Mouse (Mus musculus): Measurements from ENCODE around the gene Slc37a1. TPM values are rescaled to one million over a fixed set of nuclear protein-coding genes. Genes with fewer than 3 reads are reported as not detected.
A peak's percentile ranks its signal among the peaks of the same experiment; 100 is the strongest.

Slc37a1 gene
- polyA plus RNA-seq, 1 experiment from 2014 or later = 4.8 TPM

DNA sequence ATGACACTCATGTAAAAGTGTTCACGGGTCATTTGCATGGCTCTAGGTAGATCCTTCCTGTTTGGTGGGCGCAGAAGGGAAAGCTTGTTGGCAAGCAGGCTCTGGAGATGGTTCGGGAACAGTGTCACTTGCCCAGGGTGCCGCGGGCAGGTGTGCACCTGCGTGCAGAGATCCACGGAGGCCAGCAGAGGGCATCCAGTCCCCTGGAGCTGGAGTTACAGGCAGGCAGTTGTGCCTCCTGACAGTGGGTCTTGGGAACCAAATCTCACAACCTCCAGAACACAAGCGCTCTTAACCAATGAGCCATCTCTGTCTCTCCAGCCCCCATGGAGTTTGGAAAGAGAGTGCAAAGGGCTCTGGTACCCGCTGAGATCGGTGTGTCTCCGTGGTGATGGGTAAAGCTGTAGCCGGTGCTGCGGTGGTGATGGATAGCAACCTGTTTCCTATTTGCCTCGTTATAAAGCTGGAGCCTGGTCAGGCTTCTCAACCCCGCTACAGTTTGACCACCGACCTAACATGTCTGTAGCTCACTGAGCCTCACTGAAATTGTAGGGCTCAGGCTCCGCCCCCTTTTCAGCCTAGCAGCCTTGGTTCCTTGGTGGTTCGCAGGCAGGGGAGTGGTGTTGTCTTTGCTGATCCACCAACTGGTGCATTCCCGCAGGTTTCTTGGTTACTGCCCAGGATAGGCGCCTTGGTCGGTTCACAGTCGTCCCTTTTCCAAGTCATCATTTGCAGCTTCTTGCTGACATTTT is 31.1 kb downstream of the Slc37a1 start:
- Histone ChIP-seq H3K27ac (no peak overlapping the region), H3K9me3 (no peaks in the 10 kb centered on the region), H3K27me3 (ENCODE audit: insufficient read depth, poor library complexity, severe bottlenecking) (peaks cover 11% of the 10 kb centered on the region; the same call in 1 of the 2 replicates), H3K36me3 (no peaks in the 10 kb centered on the region), H3K4me1 (peaks cover 11% of the 10 kb centered on the region), H3K4me3 (no peak overlapping the region)
- DNase-seq (ENCODE audit: low spot score) = no peak
- WGBS = 40% methylated on average over 22 of the region's 22 CpGs

DNA sequence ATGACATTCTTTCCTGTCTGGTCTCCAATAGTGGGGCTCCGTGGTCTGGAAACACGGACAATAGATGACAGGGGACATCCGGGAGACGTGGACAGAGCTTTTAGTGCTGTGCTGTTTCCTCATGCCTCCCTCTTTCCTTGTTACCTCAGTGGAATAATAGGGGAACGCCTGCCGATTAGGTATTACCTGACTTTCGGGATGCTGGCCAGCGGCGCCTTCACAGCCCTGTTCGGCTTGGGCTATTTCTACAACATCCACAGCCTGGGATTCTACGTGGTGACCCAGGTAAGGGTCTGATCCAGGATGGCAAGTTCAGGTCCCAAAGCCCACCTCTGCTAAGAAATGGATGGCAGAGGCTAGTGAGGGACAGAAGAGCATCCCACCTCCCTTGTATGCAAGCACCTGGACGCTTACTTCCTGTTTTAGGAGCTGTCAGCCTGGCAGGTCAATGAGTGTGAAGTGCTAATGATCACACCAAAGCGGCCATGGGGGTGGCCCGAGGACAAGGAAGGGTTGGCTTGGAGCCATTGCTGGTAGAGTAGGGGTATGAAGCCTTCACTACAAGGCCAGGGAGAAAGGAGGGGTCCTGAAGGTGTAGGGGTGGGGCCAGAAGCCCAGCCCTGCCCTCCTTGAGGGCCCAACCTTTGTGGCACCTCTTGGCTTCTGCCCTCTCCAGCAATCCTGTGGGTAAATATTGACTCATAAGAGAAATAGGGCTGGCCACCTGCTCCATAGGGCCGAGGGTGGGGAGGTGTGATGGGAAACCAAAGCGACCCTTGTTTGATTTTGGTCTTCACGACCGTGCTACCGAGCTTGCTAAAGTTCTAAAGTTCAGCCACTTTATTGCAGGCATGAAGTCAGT is 32.5 kb downstream of the Slc37a1 start:
- H3K4me1 ChIP-seq = peaks cover 11% of the 10 kb centered on the region
- no peak for DNase-seq (ENCODE audit: low spot score)
- H3K36me3 ChIP-seq = no peaks in the 10 kb centered on the region
- H3K27me3 ChIP-seq (ENCODE audit: insufficient read depth, poor library complexity, severe bottlenecking) = peaks cover 11% of the 10 kb centered on the region; the same call in 1 of the 2 replicates
- H3K27ac ChIP-seq = no peak overlapping the region
- H3K4me3 ChIP-seq = no peak overlapping the region
- 88% methylated on average over 19 of the region's 19 CpGs for WGBS
- no peaks in the 10 kb centered on the region for H3K9me3 ChIP-seq

DNA sequence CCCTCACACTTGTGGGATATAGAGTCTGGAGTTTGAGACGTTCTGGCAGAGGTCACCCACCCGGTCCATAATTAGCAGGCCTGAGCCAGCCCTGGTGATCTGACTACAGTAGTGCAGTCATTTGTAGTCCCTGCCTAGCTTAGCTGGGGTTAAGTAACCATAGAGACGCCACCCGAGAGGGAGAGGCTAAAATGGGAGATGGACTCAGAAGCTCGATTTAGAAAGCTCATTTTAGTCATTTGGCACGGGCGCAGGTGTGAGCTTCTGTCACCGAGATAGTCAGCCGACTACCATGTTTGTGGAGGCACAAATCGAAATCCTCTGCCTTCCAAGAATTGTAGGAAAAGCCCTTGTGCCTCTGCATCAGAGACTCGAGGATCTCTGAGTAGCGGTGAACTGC is 34.8 kb downstream of the Slc37a1 start:
- DNase-seq (ENCODE audit: low spot score) = no peak
- Histone ChIP-seq H3K9me3 (no peaks in the 10 kb centered on the region), H3K4me3 (no peak overlapping the region), H3K4me1 (peaks cover 15% of the 10 kb centered on the region), H3K36me3 (no peaks in the 10 kb centered on the region), H3K27ac (no peak overlapping the region), H3K27me3 (ENCODE audit: insufficient read depth, poor library complexity, severe bottlenecking) (peaks cover 11% of the 10 kb centered on the region; the same call in 1 of the 2 replicates)
- WGBS = 74% methylated on average over 12 of the region's 12 CpGs

DNA sequence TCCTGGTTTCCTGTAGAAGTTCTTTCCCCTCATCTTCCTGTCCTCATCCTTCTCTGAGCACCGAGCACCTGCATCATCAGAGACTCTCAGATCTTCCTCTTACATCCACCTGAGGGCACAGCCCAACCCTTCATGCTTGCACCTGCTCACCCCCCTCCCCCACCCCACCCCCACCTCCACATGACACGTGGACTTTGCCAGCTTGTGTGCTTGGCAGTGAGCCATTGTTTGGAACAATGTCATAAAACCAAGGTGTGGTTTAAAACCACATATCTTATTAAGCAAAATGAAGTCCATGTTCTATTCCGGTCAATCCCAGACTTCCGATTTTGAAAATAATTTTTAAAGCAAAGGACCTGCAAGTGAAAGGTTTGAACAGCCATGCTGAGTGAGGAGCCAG is 35.9 kb downstream of the Slc37a1 start:
- H3K27ac ChIP-seq = no peak overlapping the region
- peaks cover 15% of the 10 kb centered on the region for H3K4me1 ChIP-seq
- no peak overlapping the region for H3K4me3 ChIP-seq
- H3K27me3 ChIP-seq (ENCODE audit: insufficient read depth, poor library complexity, severe bottlenecking) = peaks cover 11% of the 10 kb centered on the region; the same call in 1 of the 2 replicates
- H3K9me3 ChIP-seq = no peaks in the 10 kb centered on the region
- no peaks in the 10 kb centered on the region for H3K36me3 ChIP-seq
- no peak for DNase-seq (ENCODE audit: low spot score)
- WGBS = 89% methylated on average over 4 of the region's 4 CpGs

DNA sequence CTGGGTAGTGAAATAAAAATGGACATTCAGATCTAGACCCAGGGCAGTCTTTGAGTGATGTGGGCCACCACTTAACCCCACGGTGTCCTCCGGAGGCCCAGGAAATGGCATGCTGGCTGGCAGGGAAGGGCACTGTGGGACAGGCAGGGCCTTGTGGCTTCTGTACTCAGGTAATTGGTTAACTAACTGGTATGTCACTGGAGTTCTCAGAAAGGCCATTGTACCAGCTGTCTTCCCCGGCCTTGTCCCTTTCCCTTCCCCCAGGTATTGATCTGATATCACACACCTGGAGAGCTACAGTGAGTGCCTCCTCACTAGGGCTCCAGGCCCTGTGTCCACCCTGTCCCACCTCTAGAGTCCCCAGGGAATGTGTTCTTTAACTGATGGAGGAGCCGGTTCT is 36.8 kb downstream of the Slc37a1 start:
- Histone ChIP-seq H3K9me3 (no peaks in the 10 kb centered on the region), H3K27me3 (ENCODE audit: insufficient read depth, poor library complexity, severe bottlenecking) (peaks cover 11% of the 10 kb centered on the region; the same call in 1 of the 2 replicates), H3K27ac (0 out of 2 replicates have a peak overlapping the region, but pooled peaks have one; percentile 13), H3K4me3 (no peak overlapping the region), H3K4me1 (peaks cover 15% of the 10 kb centered on the region), H3K36me3 (no peaks in the 10 kb centered on the region)
- DNase-seq (ENCODE audit: low spot score) = no peak
- WGBS = 81% methylated on average over 4 of the region's 4 CpGs

DNA sequence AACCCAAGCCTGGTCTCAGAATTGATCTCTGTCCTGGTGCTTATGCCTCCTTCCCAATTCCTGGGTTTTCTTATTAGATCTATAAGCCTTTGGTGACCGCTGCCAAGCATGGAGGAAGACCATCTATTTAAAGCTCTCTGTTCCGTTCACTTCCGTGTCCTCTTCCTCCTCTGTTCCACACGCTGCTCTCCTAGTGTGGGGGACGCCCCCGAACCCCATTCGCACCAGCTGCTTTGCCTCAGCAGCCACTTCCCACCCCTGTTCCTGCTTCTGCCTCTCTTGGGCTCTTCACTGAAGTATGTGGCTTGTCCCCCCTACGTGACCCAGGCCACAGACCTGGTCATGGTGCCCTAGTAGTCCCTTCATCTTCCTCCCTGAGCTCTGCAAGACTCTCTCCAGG is 37.6 kb downstream of the Slc37a1 start:
- no peak for DNase-seq (ENCODE audit: low spot score)

DNA sequence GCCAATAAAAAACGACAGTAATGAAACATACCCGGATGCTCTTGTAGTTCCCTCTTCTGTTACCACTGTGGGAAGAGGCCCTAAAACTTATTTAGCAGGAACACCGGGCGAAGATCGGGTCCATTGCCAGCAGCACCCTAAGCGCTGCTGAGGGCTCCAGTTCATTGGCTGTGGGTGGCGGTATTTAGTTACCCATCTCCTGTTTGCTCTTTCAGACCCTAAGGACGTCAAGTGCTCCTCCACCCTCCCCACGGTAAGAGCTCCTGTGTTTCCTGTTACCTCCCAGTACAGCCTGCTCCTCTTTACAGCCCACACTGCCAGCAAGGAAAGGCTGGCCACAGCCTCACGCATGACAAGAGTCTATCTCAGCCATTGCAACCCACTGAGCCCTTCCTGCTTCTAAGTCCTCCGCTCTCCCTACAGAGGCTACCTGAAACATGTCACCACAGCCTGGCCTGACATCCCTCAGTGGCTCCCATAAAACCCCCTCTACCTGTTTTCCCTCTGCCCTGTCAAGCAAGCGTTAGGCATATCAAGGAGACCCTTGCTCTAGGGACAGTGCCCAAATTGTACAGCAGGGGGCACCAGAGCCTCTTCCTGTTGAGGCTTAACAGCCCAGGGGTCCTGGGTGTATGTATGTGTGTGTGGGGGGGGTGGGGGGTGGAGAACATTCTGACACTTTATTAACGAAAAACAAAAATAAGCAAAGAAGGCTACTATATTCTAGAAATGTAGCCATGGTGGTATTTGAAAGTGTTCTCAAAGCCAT is 39.0 kb downstream of the Slc37a1 start:
- H3K4me1 ChIP-seq = peaks cover 15% of the 10 kb centered on the region
- H3K9me3 ChIP-seq = no peaks in the 10 kb centered on the region
- 68% methylated on average over 13 of the region's 13 CpGs for WGBS
- no peaks in the 10 kb centered on the region for H3K36me3 ChIP-seq
- H3K27me3 ChIP-seq (ENCODE audit: insufficient read depth, poor library complexity, severe bottlenecking) = 0 out of 2 replicates have a peak, but pooled peaks cover 3% of the 10 kb centered on the region
- H3K27ac ChIP-seq = peak overlapping the region; percentile 47
- no peak overlapping the region for H3K4me3 ChIP-seq
- DNase-seq (ENCODE audit: low spot score) = no peak

More for the DNA sequence above, 37.6 kb downstream of the Slc37a1 start:
- Histone ChIP-seq H3K9me3 (no peaks in the 10 kb centered on the region), H3K4me3 (no peak overlapping the region), H3K36me3 (no peaks in the 10 kb centered on the region), H3K27ac (no peak overlapping the region), H3K27me3 (ENCODE audit: insufficient read depth, poor library complexity, severe bottlenecking) (peaks cover 10% of the 10 kb centered on the region; the same call in 1 of the 2 replicates), H3K4me1 (peaks cover 15% of the 10 kb centered on the region)
- 82% methylated on average over 8 of the region's 8 CpGs for WGBS

DNA sequence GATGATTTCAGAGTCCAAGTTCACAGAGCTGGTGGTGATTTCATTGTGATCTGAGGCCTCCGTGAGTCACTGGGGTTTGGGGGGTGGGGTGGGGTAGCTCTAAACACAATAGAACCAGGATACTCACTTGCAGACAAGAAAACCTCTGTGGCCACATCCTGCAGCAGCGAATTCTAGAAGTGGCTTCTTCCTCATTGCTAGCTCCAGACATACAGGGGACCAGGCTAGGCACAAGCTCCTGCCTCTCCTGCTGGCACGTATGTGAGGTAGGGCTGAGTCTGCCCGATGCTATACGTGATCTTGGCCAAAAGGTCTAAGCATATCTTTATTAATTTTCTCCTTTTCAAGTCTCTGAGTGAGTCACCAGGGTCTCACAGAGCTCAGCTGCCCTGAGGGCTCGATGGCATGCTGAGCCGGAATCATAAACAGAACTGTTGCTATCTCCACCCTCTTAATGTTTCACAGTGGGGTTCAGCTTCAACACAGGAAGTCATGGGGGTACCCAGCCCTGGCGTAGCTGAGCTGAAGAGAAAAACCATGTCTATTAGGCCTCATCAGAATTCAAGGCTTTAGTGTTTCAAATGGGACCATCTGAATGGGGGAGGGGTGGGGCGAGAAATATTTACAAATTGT is 39.7 kb downstream of the Slc37a1 start:
- Histone ChIP-seq H3K27me3 (ENCODE audit: insufficient read depth, poor library complexity, severe bottlenecking) (0 out of 2 replicates have a peak, but pooled peaks cover 3% of the 10 kb centered on the region), H3K4me1 (peaks cover 17% of the 10 kb centered on the region), H3K9me3 (no peaks in the 10 kb centered on the region), H3K4me3 (no peak overlapping the region), H3K27ac (peak overlapping the region; percentile 42; the same call in 1 of the 2 replicates), H3K36me3 (no peaks in the 10 kb centered on the region)
- no peak for DNase-seq (ENCODE audit: low spot score)
- 44% methylated on average over 9 of the region's 9 CpGs for WGBS

DNA sequence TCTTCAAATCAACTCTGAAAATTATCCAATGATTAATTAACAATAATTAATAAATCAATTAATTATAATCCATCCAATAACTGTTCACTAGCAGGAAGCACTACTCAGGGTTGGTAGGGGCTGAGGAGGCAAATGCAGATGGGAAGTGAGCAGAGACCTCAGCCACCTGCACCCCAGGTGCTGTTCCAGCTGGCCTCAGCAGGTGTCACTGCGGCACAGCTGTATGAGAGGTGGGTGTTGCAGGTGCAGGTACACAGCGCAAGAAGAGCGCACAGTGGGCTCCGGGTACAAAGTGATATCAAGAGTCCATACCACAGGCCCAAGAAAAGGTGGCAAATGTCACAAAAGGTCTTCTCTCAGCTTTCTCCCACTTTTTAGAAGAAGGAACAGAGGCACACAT is 41.9 kb downstream of the Slc37a1 start:
- Histone ChIP-seq H3K9me3 (no peaks in the 10 kb centered on the region), H3K36me3 (no peaks in the 10 kb centered on the region), H3K4me3 (no peak overlapping the region), H3K4me1 (peaks cover 17% of the 10 kb centered on the region), H3K27me3 (ENCODE audit: insufficient read depth, poor library complexity, severe bottlenecking) (0 out of 2 replicates have a peak, but pooled peaks cover 3% of the 10 kb centered on the region), H3K27ac (no peak overlapping the region)
- 48% methylated on average over 4 of the region's 4 CpGs for WGBS
- DNase-seq (ENCODE audit: low spot score) = no peak

DNA sequence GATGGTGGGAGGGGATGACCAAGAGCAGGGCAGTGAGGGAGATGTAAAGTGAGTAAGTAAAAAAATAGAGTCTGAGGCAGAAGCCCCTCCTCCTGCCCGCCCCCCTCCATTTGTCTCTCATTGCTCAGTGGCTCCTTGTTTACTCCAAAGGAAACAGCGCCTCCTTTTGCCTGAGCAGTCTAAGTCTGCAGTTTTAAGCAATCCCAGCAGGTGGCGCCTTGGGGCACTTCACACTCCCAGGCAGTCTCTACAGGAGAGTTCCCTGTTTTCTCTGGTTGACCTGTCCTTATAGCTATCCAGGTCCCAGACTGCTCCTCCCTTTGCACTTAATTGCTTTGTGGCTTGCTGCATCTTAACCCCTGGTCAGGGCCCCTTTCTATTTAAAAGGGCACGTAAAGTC is 44.0 kb downstream of the Slc37a1 start:
- H3K4me3 ChIP-seq = no peak overlapping the region

DNA sequence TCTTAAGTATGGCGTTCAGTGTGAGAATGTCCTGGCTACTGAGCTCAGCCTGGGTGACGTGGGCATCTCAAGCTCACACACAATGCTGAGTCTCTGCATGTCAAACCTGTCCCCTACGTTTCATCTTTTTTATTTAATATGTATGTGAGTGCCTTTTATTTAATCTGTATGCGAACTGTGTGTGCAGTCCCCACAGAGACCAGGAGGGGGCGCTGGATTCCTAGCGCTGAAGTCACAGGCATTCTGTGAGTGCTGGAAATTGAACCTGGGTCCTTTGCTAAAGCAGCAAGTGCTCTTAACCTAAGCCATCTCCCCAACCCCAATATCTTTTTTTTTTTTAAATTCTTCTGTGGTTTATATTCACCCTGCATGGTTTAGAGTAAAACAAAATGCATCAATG is 44.7 kb downstream of the Slc37a1 start:
- Histone ChIP-seq H3K4me1 (0 out of 2 replicates have a peak, but pooled peaks cover 3% of the 10 kb centered on the region), H3K27ac (no peak overlapping the region), H3K27me3 (ENCODE audit: insufficient read depth, poor library complexity, severe bottlenecking) (0 out of 2 replicates have a peak, but pooled peaks cover 3% of the 10 kb centered on the region), H3K4me3 (no peak overlapping the region), H3K36me3 (no peaks in the 10 kb centered on the region), H3K9me3 (no peaks in the 10 kb centered on the region)
- WGBS = 76% methylated on average over 6 of the region's 6 CpGs
- no peak for DNase-seq (ENCODE audit: low spot score)

More for the DNA sequence above, 44.0 kb downstream of the Slc37a1 start:
- H3K36me3 ChIP-seq = no peaks in the 10 kb centered on the region
- H3K9me3 ChIP-seq = no peaks in the 10 kb centered on the region
- peaks cover 7% of the 10 kb centered on the region for H3K4me1 ChIP-seq
- DNase-seq (ENCODE audit: low spot score) = no peak
- 40% methylated on average over 4 of the region's 4 CpGs for WGBS
- H3K27ac ChIP-seq = no peak overlapping the region
- H3K27me3 ChIP-seq (ENCODE audit: insufficient read depth, poor library complexity, severe bottlenecking) = 0 out of 2 replicates have a peak, but pooled peaks cover 3% of the 10 kb centered on the region

DNA sequence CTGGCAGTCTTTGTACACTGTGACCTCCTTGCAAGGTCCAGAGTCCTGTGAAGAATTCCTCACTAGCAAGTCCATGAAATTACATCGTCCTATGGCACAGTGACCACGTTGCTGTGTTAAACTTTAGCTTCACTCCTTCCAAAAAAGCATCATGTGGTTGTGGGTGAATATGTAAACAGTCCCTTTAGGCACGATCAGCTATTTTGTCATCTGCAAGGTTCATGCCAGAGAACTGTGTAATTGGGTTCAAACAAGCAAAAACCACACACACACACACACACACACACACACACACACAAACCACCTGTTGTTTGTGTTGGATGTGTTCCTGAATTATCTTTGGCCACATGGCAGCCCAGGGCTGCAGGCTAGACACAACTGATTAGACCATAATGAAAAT is 45.3 kb downstream of the Slc37a1 start:
- Histone ChIP-seq H3K27me3 (ENCODE audit: insufficient read depth, poor library complexity, severe bottlenecking) (0 out of 2 replicates have a peak, but pooled peaks cover 3% of the 10 kb centered on the region), H3K36me3 (no peaks in the 10 kb centered on the region), H3K27ac (no peak overlapping the region), H3K4me3 (no peak overlapping the region), H3K9me3 (no peaks in the 10 kb centered on the region), H3K4me1 (0 out of 2 replicates have a peak, but pooled peaks cover 3% of the 10 kb centered on the region)
- DNase-seq (ENCODE audit: low spot score) = no peak
- WGBS = 72% methylated on average over 3 of the region's 3 CpGs
